In genomic region chr8:102159541-102160197, GRCm38 (mm10) we compare ENCODE assay signal across 28 mouse cellular contexts.
"Had no signal": no experiment of that assay in that cellular context is flagged by ENCODE, and none has a peak within 500 bp of the region (broad histone marks: within the 10 kb centered on the region; RNA-seq: fewer than 3 reads in every experiment).

No protein-coding gene starts in this region.

- H3K4me3 ChIP-seq: embryonic facial prominence, embryonic 10.5 days; embryonic facial prominence, embryonic 12.5 days; embryonic facial prominence, embryonic 13.5 days; embryonic facial prominence, embryonic 15.5 days; erythroblast, embryonic 14.5 days; forebrain, embryonic 10.5 days; forebrain, embryonic 12.5 days; forebrain, embryonic 13.5 days; forebrain, embryonic 15.5 days; gastrocnemius, adult 2 months had no signal

- H3K4me2 ChIP-seq: embryonic facial prominence, embryonic 12.5 days; embryonic facial prominence, embryonic 13.5 days; embryonic facial prominence, embryonic 15.5 days; forebrain, embryonic 12.5 days; forebrain, embryonic 13.5 days; forebrain, embryonic 15.5 days had no signal

- DNase-seq: cerebellum, adult 18-20 months; cerebellum, adult 2 months; cerebellum, adult 8-10 months; cerebellum, adult 9-10 months; cerebellum, adult 9-11 months; cerebellum, postnatal 10 days; cerebellum, postnatal 14 days; cerebellum, postnatal 25 days; cerebellum, postnatal 36 days; embryo, embryonic 11 days; forebrain, postnatal 0 days; gastrocnemius, adult 2 months; gastrocnemius, postnatal 10 days; gastrocnemius, postnatal 14 days; gastrocnemius, postnatal 25 days; gastrocnemius, postnatal 36 days; heart, adult 11 months had no signal

- H3K9me3 ChIP-seq: embryonic facial prominence, embryonic 10.5 days; embryonic facial prominence, embryonic 12.5 days; embryonic facial prominence, embryonic 13.5 days; embryonic facial prominence, embryonic 15.5 days; forebrain, embryonic 10.5 days; forebrain, embryonic 12.5 days; forebrain, embryonic 13.5 days; forebrain, embryonic 15.5 days had no signal

- H3K27me3 ChIP-seq: embryonic facial prominence, embryonic 12.5 days; embryonic facial prominence, embryonic 13.5 days; embryonic facial prominence, embryonic 15.5 days; forebrain, embryonic 12.5 days; forebrain, embryonic 13.5 days; forebrain, embryonic 15.5 days had no signal

- H3K4me1 ChIP-seq: embryonic facial prominence, embryonic 10.5 days; embryonic facial prominence, embryonic 12.5 days; embryonic facial prominence, embryonic 13.5 days; embryonic facial prominence, embryonic 15.5 days; forebrain, embryonic 10.5 days; forebrain, embryonic 12.5 days; forebrain, embryonic 13.5 days; forebrain, embryonic 15.5 days had no signal

- H3K27ac ChIP-seq: embryonic facial prominence, embryonic 10.5 days; embryonic facial prominence, embryonic 12.5 days; embryonic facial prominence, embryonic 13.5 days; embryonic facial prominence, embryonic 15.5 days; forebrain, embryonic 10.5 days; forebrain, embryonic 12.5 days; forebrain, embryonic 13.5 days; forebrain, embryonic 15.5 days; gastrocnemius, adult 2 months had no signal

- H3K9ac ChIP-seq: embryonic facial prominence, embryonic 12.5 days; embryonic facial prominence, embryonic 13.5 days; embryonic facial prominence, embryonic 15.5 days; forebrain, embryonic 12.5 days; forebrain, embryonic 13.5 days; forebrain, embryonic 15.5 days; forebrain, postnatal 0 days had no signal

- ATAC-seq: forebrain, embryonic 13.5 days; forebrain, embryonic 14.5 days; forebrain, embryonic 15.5 days; forebrain, embryonic 16.5 days; forebrain, postnatal 0 days had no signal

- H3K36me3 ChIP-seq: embryonic facial prominence, embryonic 10.5 days; embryonic facial prominence, embryonic 12.5 days; embryonic facial prominence, embryonic 13.5 days; embryonic facial prominence, embryonic 15.5 days; forebrain, embryonic 10.5 days; forebrain, embryonic 12.5 days; forebrain, embryonic 15.5 days had no signal
